Mouse (Mus musculus) liver, postnatal 0 days (tissue): Measurements from ENCODE around the gene Pold4. TPM values are rescaled to one million over a fixed set of nuclear protein-coding genes. Genes with fewer than 3 reads are reported as not detected.

Experiments
- ATAC-seq: fragments of 200-750 bp; cut with Nextera tagmentation; 2 replicates; pipeline ENCODE4 v1.8.0; 2017; ENCODE audit warnings: mild to moderate bottlenecking, moderate library complexity
- DNase-seq: peaks from one replicate; pipeline ENCODE4 v3.0.0-alpha.2; 2016
- H3K27ac ChIP-seq: fragments of 300-500 bp; sonication (generic); 2 replicates; pipeline ENCODE4 v1.5.1; 2014; ENCODE audit warnings: antibody characterized with exemption, moderate library complexity, mild to moderate bottlenecking, low read depth
- H3K27me3 ChIP-seq: fragments of 300-500 bp; sonication (generic); 2 replicates; pipeline ENCODE4 v1.6.1; 2014; ENCODE audit warnings: low read length, control low read depth, mixed read lengths; ENCODE audit not compliant: insufficient read depth
- H3K36me3 ChIP-seq: fragments of 300-500 bp; sonication (generic); replicated peaks from 2 replicates; pipeline ENCODE4 v1.6.1; 2014; ENCODE audit warnings: mild to moderate bottlenecking, control low read depth, low read length, moderate library complexity, mixed read lengths; ENCODE audit not compliant: insufficient read depth
- H3K4me1 ChIP-seq: fragments of 300-500 bp; sonication (generic); 2 replicates; pipeline ENCODE4 v1.6.1; 2014; ENCODE audit warnings: antibody characterized with exemption, mild to moderate bottlenecking, control low read depth; ENCODE audit not compliant: insufficient read depth
- H3K4me2 ChIP-seq: fragments of 300-500 bp; sonication (generic); 2 replicates; pipeline ENCODE4 v1.6.1; 2014; ENCODE audit warnings: low read depth, mild to moderate bottlenecking, low read length, moderate library complexity, mixed read lengths
- H3K4me3 ChIP-seq: fragments of 300-500 bp; sonication (generic); 2 replicates; pipeline ENCODE4 v1.5.1; 2014; ENCODE audit warnings: low read depth, low read length
- H3K9ac ChIP-seq: fragments of 300-500 bp; sonication (generic); replicated peaks from 2 replicates; pipeline ENCODE4 v1.6.1; 2014; ENCODE audit warnings: mild to moderate bottlenecking, moderate library complexity
- H3K9me3 ChIP-seq: fragments of 300-500 bp; sonication (generic); 2 replicates; pipeline ENCODE4 v1.6.1; 2016; ENCODE audit warnings: mild to moderate bottlenecking, control low read depth, low read length, mixed read lengths
- CTCF ChIP-seq: sonication (generic); IDR thresholded peaks from 2 replicates; pipeline ENCODE4 v1.5.1; 2016; ENCODE audit warnings: antibody characterized with exemption, low read depth
- EP300 ChIP-seq: IDR thresholded peaks from 2 replicates; pipeline ENCODE4 v1.6.1; 2016; ENCODE audit warnings: antibody characterized with exemption, low read depth, mild to moderate bottlenecking
- WGBS: fragments of 180-500 bp; shearing (Covaris S2); extraction: QIAGEN DNeasy Blood & Tissue Kit; methylation state at CpG from one replicate; pipeline ENCODE4 v1.1.7; 2014; ENCODE audit not compliant: insufficient replicate concordance; 5-methylcytosine and 5-hydroxymethylcytosine counted together
- polyA plus RNA-seq: library from polyadenylated mRNA; unstranded; fragments of >200 nt; fragmentation: Nextera tagmentation; extraction: Ambion mirVana; gene quantifications from 2 replicates; pipeline ENCODE4 v1.2.1, GENCODE M21; 2015

The Pold4 gene
- polyA plus RNA-seq, 1 experiment from 2014 or later = 31.1 TPM

DNA sequence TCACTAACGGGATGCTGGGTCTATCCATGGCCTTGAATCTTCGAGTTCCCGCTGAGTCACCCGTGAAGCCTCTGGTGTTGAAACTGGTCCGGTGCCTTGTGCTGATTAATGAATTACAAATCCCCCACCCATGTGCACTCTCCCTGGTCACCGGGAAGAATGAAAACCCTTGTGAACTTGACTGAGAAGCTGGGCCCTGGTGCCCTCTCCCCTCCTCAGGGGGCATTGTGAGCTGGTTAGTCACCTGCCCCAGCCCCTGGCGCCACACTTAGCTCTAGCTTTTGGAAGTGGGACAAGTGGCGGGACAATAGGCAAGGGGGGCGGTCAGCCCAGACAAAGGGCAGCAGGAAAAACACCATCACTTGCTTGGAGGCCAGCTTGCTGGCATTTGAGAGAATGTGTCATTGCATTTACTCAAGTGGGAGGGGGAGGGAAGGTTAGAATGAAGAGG lies 18.1 kb upstream of the Pold4 start:
- no peaks in the 10 kb centered on the region for H3K9me3 ChIP-seq
- peak overlapping the region; percentile 79 for H3K9ac ChIP-seq
- ATAC-seq = peak; percentile 67
- H3K4me2 ChIP-seq = peak overlapping the region; percentile 90
- peak overlapping the region; percentile 67 for H3K4me3 ChIP-seq
- peaks cover 41% of the 10 kb centered on the region for H3K4me1 ChIP-seq
- peak; percentile 61 for DNase-seq
- peaks cover 61% of the 10 kb centered on the region for H3K27me3 ChIP-seq
- no peaks in the 10 kb centered on the region for H3K36me3 ChIP-seq
- peak overlapping the region; percentile 50; the same call in 1 of the 2 replicates for H3K27ac ChIP-seq
- no peak for TF ChIP-seq CTCF
- no peak for TF ChIP-seq EP300
- WGBS = 10% methylated on average over 9 of the region's 9 CpGs

DNA sequence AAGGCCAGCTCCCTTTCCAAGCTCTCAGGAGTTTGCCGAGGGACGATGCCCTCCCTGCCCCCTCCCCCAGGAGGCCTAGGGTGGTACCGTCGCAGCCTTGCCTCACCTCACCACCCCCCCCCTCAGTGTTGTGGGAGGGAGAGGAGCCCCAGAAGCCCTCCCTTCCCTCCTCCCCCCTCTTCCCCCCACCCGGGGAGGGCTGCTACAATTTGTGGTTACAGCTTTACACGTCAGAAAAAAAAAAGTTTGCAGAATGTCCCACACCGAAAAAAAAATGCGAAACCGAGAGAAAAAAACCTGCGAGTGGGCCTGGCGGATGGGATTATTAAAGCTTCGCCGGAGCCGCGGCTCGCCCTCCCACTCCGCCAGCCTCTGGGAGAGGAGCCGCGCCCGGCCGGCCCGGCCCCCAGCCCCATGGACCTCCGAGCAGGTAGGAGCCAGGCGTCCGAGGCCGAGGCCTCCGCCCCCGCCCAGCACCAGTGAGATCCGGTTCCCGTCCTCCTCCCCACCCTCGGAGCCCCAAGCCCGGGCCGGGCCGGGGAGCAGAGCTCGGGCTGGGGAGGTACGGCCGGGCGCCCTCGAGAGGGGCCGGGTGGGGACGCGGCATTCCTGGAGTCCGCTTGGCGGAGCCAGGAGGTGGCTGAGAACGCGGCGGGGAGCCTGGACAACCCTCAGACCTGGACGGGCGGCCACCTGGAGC lies 17.5 kb upstream of the Pold4 start, which contains the start of the genes Clcf1 and AC109138.7:
Gene Clcf1 (plus strand): TSS at position 168 of the 700 bp plus-strand sequence.
Gene AC109138.7 (plus strand): TSS at position 287 of the 700 bp plus-strand sequence.
- peak within 1 kb of the TSS; percentile 90 for H3K4me2 ChIP-seq
- DNase-seq (peak; percentile 59), ATAC-seq (peak; percentile 54)
- peaks cover 41% of the 10 kb centered on the region for H3K4me1 ChIP-seq
- H3K9ac ChIP-seq = peak within 1 kb of the TSS; percentile 79
- H3K9me3 ChIP-seq = no peaks in the 10 kb centered on the region
- H3K27ac ChIP-seq = peak within 1 kb of the TSS; percentile 50
- TF ChIP-seq EP300 (no peak), CTCF (no peak)
- WGBS = under 1% methylated on average over 46 of the region's 49 CpGs
- peak within 1 kb of the TSS; percentile 67 for H3K4me3 ChIP-seq
- H3K36me3 ChIP-seq = no peaks in the 10 kb centered on the region
- peaks cover 61% of the 10 kb centered on the region for H3K27me3 ChIP-seq

DNA sequence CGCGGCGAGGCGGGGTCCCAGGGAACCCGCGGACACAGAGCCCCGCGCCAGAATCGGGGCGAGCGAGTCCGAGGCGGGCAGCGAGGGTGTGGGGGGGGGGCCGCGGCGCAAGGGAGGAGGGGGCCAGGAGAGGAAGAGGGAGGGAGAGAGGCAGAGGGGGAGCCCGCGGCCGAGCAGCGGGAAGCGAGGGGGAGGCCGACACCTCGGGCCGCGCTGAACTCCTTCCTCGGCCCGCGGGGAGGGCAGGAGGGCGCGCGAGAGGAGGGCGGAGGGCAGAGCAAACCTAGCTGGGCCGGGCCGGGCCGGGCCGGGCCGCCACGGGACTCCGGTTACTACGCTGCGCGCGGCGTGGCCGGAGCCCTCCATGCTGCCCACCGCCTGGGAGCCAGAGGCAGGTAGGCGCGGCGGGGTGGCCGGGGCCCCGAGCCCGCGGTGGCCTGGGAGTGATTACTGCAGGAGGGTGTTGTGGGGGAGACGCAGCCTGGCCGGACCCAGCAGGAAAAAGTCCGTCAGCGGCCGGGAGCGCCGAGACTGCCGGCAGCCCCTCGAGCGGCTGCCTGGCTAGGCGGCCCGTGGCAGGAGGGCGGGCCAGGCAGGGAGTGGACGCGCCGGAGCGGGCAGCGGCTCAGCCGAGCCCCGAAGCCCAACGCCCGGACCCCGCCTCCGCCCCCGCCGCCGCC lies 16.8 kb upstream of the Pold4 start:
- TF ChIP-seq CTCF = no peak
- no peak for TF ChIP-seq EP300
- DNase-seq (no peak), ATAC-seq (peak; percentile 44)
- Histone ChIP-seq H3K4me2 (peak overlapping the region; percentile 90), H3K4me3 (peak overlapping the region; percentile 67), H3K9ac (peak overlapping the region; percentile 79), H3K9me3 (no peaks in the 10 kb centered on the region), H3K4me1 (peaks cover 47% of the 10 kb centered on the region), H3K27ac (peak overlapping the region; percentile 50), H3K36me3 (no peaks in the 10 kb centered on the region), H3K27me3 (peaks cover 61% of the 10 kb centered on the region)
- 1% methylated on average over 33 of the region's 81 CpGs for WGBS

DNA sequence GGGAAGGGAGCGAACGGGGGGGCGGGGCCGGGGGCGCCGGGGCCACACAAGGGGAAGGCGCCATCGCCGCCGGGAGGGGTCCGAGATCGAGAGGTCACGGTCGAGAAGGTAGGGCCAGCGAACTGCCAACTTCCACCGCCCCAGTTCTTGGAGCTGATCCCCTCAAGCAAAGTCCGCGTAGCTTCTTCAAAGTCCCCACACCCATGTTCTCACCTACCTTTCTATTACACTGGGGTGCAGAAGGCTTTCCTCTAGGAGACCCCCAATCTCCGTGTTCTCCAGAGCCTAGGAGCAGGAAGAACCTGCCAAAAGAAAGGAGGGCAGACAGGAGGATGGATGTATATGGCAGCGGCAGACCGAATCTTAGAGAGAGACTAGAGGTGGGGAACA lies 16.3 kb upstream of the Pold4 start:
- Histone ChIP-seq H3K27me3 (peaks cover 61% of the 10 kb centered on the region), H3K27ac (peak overlapping the region; percentile 50), H3K9ac (peak overlapping the region; percentile 79), H3K9me3 (no peaks in the 10 kb centered on the region), H3K4me1 (peaks cover 52% of the 10 kb centered on the region), H3K4me2 (peak overlapping the region; percentile 90), H3K36me3 (no peaks in the 10 kb centered on the region), H3K4me3 (peak overlapping the region; percentile 67)
- ATAC-seq (no peak), DNase-seq (no peak)
- 2% methylated on average over 15 of the region's 21 CpGs for WGBS
- no peak for TF ChIP-seq CTCF
- TF ChIP-seq EP300 = no peak

DNA sequence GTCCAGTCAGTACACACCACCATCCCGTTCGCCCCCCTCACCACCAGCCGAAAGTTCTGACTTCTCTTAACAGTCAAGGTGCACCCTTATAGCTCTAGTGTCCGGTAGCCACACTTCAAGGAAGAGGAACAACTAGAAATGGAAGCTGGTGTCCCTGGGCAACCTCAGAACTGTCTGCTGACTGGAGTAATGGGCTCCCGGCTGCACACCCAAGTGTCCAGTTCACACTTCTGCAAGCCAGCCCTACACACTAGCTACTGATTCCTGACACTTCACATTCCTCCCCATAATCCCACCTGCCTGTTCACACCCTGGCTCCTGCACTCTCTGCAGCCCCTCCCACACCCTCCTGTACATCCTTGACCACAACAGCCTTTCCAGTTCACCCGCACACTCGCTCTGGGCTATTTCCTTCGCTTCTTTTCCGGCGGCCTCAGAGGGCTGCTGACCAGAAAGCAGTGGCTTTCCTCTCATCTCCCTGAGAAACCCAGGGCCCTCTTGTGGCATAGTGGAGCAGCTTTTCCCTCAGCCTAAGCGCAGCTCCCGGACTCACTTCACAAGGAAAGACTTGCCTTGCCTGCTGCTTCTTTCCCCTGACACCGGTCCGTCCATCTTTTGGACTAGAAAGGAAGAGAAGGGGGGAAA lies 15.5 kb upstream of the Pold4 start:
- H3K4me3 ChIP-seq = peak overlapping the region; percentile 67; the same call in 1 of the 2 replicates
- no peaks in the 10 kb centered on the region for H3K36me3 ChIP-seq
- TF ChIP-seq CTCF (peak; percentile 48; the same call in 1 of the 2 replicates), EP300 (no peak)
- DNase-seq = no peak
- H3K9me3 ChIP-seq = no peaks in the 10 kb centered on the region
- H3K4me2 ChIP-seq = peak overlapping the region; percentile 90
- peaks cover 59% of the 10 kb centered on the region for H3K4me1 ChIP-seq
- WGBS = 21% methylated on average over 14 of the region's 14 CpGs
- no peak overlapping the region for H3K27ac ChIP-seq
- ATAC-seq = no peak
- 0 out of 2 replicates have a peak overlapping the region, but pooled peaks have one; percentile 11 for H3K9ac ChIP-seq
- peaks cover 60% of the 10 kb centered on the region for H3K27me3 ChIP-seq

DNA sequence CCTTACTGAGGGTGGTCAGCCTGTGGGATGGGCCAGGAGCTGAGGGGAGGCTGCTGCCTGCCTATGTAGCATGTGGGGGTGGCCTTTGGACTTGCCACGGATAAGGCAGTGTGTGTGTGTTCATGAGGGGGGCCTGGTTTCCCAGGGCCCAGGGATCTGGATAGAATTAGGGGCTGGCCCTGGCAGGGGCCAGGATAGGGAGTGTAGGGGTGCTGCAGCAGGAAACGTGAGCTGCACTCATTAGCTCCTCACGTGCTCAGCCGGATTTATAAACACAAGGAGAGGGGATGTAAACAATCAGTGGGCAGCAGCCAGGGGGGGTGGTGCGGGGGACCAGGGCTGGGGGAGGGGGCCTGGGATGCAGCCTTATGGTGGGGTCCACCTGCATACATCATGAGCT lies 14.6 kb upstream of the Pold4 start:
- DNase-seq (no peak), ATAC-seq (no peak)
- 49% methylated on average over 5 of the region's 5 CpGs for WGBS
- H3K36me3 ChIP-seq = no peaks in the 10 kb centered on the region
- peaks cover 66% of the 10 kb centered on the region for H3K4me1 ChIP-seq
- no peak overlapping the region for H3K9ac ChIP-seq
- TF ChIP-seq EP300 = no peak
- TF ChIP-seq CTCF = no peak
- peaks cover 51% of the 10 kb centered on the region for H3K27me3 ChIP-seq
- H3K4me3 ChIP-seq = no peak overlapping the region
- no peaks in the 10 kb centered on the region for H3K9me3 ChIP-seq
- no peak overlapping the region for H3K4me2 ChIP-seq
- H3K27ac ChIP-seq = 0 out of 2 replicates have a peak overlapping the region, but pooled peaks have one; percentile 6
